Mouse (Mus musculus): Measurements from ENCODE around the gene Gm21903. TPM values are rescaled to one million over a fixed set of nuclear protein-coding genes. Genes with fewer than 3 reads are reported as not detected.
"Not testable (repeated sequence)": the region's sequence is repeated elsewhere in the genome, so short reads cannot be mapped to it uniquely, and the experiment has no call there.

Gm21903 gene
- polyA plus RNA-seq (2012; ENCODE audit: insufficient read depth, insufficient read length, missing spikeins), result not detected in 2 replicates

- TF ChIP-seq CTCF (IDR thresholded peaks at IDR 0.05; ENCODE audit: low read depth, low read length) (no peak), POLR2A (IDR thresholded peaks at IDR 0.05; ENCODE audit: borderline replicate concordance, low read depth, low read length) (no peak)
- Histone ChIP-seq H3K27ac (ENCODE audit: insufficient read depth, low read depth, low read length) (no peak within 1 kb of the TSS), H3K4me1 (ENCODE audit: control insufficient read depth, insufficient read depth, low read length) (no peaks in the 10 kb centered on the region), H3K4me3 (ENCODE audit: insufficient read depth, low read length) (no peak within 1 kb of the TSS)
Measured at GRCm38 (mm10) chr17:39043241-39043640, at the start of gene Gm21903. Gene Gm21903 (minus strand): TSS chr17:39043341.

- H3K4me3 ChIP-seq (ENCODE audit: insufficient read depth, low read length), result no peak within 1 kb of the TSS
- no peaks in the 10 kb centered on the region for H3K4me1 ChIP-seq (ENCODE audit: control insufficient read depth, insufficient read depth, low read length)
- no peak within 1 kb of the TSS for H3K27ac ChIP-seq (ENCODE audit: insufficient read depth, low read depth, low read length)
- TF ChIP-seq POLR2A (IDR thresholded peaks at IDR 0.05; ENCODE audit: borderline replicate concordance, low read depth, low read length) (no peak), CTCF (IDR thresholded peaks at IDR 0.05; ENCODE audit: low read depth, low read length) (no peak)
Measured at GRCm38 (mm10) chr17:39076937-39077336, 33.8 kb upstream of the Gm21903 start, which contains the start of gene Esp23. Gene Esp23 (minus strand): TSS chr17:39077037.

GRCm38 (mm10) chr17:39063641-39064040, 20.5 kb upstream of the Gm21903 start:
- no peak for TF ChIP-seq POLR2A (IDR thresholded peaks at IDR 0.05; ENCODE audit: borderline replicate concordance, low read depth, low read length)
- no peak for TF ChIP-seq CTCF (IDR thresholded peaks at IDR 0.05; ENCODE audit: low read depth, low read length)

GRCm38 (mm10) chr17:39036395-39036794, 6.7 kb downstream of the Gm21903 start, which contains the start of gene Esp24:
Gene Esp24 (plus strand): TSS chr17:39036695.
- not testable (repeated sequence) for H3K4me1 ChIP-seq (ENCODE audit: control insufficient read depth, insufficient read depth, low read length); H3K4me3 ChIP-seq (ENCODE audit: insufficient read depth, low read length); H3K27ac ChIP-seq (ENCODE audit: insufficient read depth, low read depth, low read length)

More at GRCm38 (mm10) chr17:39063641-39064040, 20.5 kb upstream of the Gm21903 start:
- Histone ChIP-seq H3K4me1 (ENCODE audit: control insufficient read depth, insufficient read depth, low read length) (no peaks in the 10 kb centered on the region), H3K27ac (ENCODE audit: insufficient read depth, low read depth, low read length) (no peak overlapping the region), H3K4me3 (ENCODE audit: insufficient read depth, low read length) (no peak overlapping the region)

GRCm38 (mm10) chr17:39017184-39017583, 26.0 kb downstream of the Gm21903 start:
- Histone ChIP-seq H3K4me3 (ENCODE audit: insufficient read depth, low read length) (no peak overlapping the region), H3K27ac (ENCODE audit: insufficient read depth, low read depth, low read length) (no peak overlapping the region), H3K4me1 (ENCODE audit: control insufficient read depth, insufficient read depth, low read length) (no peaks in the 10 kb centered on the region)
- TF ChIP-seq POLR2A (IDR thresholded peaks at IDR 0.05; ENCODE audit: borderline replicate concordance, low read depth, low read length) (no peak), CTCF (IDR thresholded peaks at IDR 0.05; ENCODE audit: low read depth, low read length) (no peak)

GRCm38 (mm10) chr17:39010675-39011638, 32.2 kb downstream of the Gm21903 start:
- H3K27ac ChIP-seq (ENCODE audit: insufficient read depth, low read depth, low read length), result no peak overlapping the region
- no peak overlapping the region for H3K4me3 ChIP-seq (ENCODE audit: insufficient read depth, low read length)
- TF ChIP-seq POLR2A (IDR thresholded peaks at IDR 0.05; ENCODE audit: borderline replicate concordance, low read depth, low read length) (no peak), CTCF (IDR thresholded peaks at IDR 0.05; ENCODE audit: low read depth, low read length) (no peak)
- no peaks in the 10 kb centered on the region for H3K4me1 ChIP-seq (ENCODE audit: control insufficient read depth, insufficient read depth, low read length)

- Histone ChIP-seq H3K4me3 (ENCODE audit: insufficient read depth, low read length) (no peak overlapping the region), H3K4me1 (ENCODE audit: control insufficient read depth, insufficient read depth, low read length) (no peaks in the 10 kb centered on the region), H3K27ac (ENCODE audit: insufficient read depth, low read depth, low read length) (no peak overlapping the region)
- TF ChIP-seq CTCF (IDR thresholded peaks at IDR 0.05; ENCODE audit: low read depth, low read length) (no peak), POLR2A (IDR thresholded peaks at IDR 0.05; ENCODE audit: borderline replicate concordance, low read depth, low read length) (no peak)
Measured at GRCm38 (mm10) chr17:39009846-39010245, 33.3 kb downstream of the Gm21903 start.

Other genes starting within 250 kb of the Gm21903 start
- gene Esp24, start 6.6 kb downstream of the Gm21903 start, polyA plus RNA-seq (2012; ENCODE audit: insufficient read depth, insufficient read length, missing spikeins), result not detected in 2 replicates
- not detected in 2 replicates for gene Esp23, start 33.7 kb upstream of the Gm21903 start, polyA plus RNA-seq (2012; ENCODE audit: insufficient read depth, insufficient read length, missing spikeins)
- not detected in 2 replicates for gene Esp22, start 52.0 kb upstream of the Gm21903 start, polyA plus RNA-seq (2012; ENCODE audit: insufficient read depth, insufficient read length, missing spikeins)

All from bone marrow macrophage, adult 2 months (primary cell).